Mouse (Mus musculus): ENCODE data around the gene Crip1.

DNA sequence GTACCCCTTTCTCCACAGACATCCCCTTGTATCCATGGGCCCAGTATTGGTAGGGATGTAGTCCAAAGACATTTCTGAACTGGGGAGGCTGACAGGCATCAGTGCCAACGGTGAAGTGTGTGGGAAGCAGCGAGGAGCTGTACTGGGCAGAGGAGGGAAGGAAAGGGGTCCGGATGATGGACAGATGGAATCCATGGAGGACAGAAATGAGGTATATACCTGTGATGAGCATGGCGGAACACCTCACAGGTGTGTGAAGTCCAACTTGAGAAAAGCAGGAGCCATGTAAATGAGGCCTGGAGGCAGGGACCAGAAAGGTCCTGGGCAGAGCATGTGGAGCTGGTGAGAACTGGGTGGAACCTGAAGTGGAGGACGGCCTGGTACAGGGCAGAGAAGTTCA lies 525 bp upstream of the Crip1 start:
- TF ChIP-seq CTCF (IDR thresholded peaks at IDR 0.05; ENCODE audit: low read depth) (no peak), EP300 (optimal IDR thresholded peaks at IDR 0.05) (no peak)

Measured in stomach, postnatal 0 days (tissue).